Mouse (Mus musculus): ENCODE results near the gene Srpk2.

- TF ChIP-seq EP300 (IDR thresholded peaks at IDR 0.05; ENCODE audit: insufficient read depth, low read depth, low read length): no peak
- TF ChIP-seq CTCF (IDR thresholded peaks at IDR 0.05): no peak
Measured at GRCm38 (mm10) chr5:23579120-23579880, 105.1 kb downstream of the Srpk2 start.

Measured in heart, adult 2 months (tissue).